Mouse (Mus musculus) embryonic fibroblast, embryonic 13.5 days (primary cell): ENCODE measurements around the gene Myo5a. TPM values are rescaled to one million over a fixed set of nuclear protein-coding genes. Genes with fewer than 3 reads are reported as not detected.
A peak's percentile ranks its signal among the peaks of the same experiment; 100 is the strongest.
"Not testable (repeated sequence)": the region's sequence is repeated elsewhere in the genome, so short reads cannot be mapped to it uniquely, and the experiment has no call there.

ENCODE experiments used
- H3K27ac ChIP-seq: 2 replicates; pipeline ENCODE4 v1.5.1; 2012; ENCODE audit warnings: low read length, control low read depth, inconsistent platforms; ENCODE audit not compliant: insufficient read depth
- H3K4me1 ChIP-seq: 2 replicates; pipeline ENCODE4 v1.6.1; 2011; ENCODE audit warnings: low read length; ENCODE audit not compliant: control insufficient read depth, insufficient read depth
- H3K4me3 ChIP-seq: 2 replicates; pipeline ENCODE4 v1.5.1; 2011; ENCODE audit warnings: mild to moderate bottlenecking, control low read depth, low read length; ENCODE audit not compliant: insufficient read depth
- CTCF ChIP-seq: IDR thresholded peaks from 2 replicates; pipeline ENCODE4 v1.5.1; 2011; ENCODE audit warnings: mild to moderate bottlenecking, control low read depth, low read length, moderate library complexity, borderline replicate concordance; ENCODE audit not compliant: insufficient read depth
- POLR2A ChIP-seq: IDR thresholded peaks from 2 replicates; pipeline ENCODE4 v1.6.1; 2011; ENCODE audit warnings: low read depth, mild to moderate bottlenecking, control low read depth, low read length, moderate library complexity
- polyA plus RNA-seq: library from polyadenylated mRNA; stranded (reverse); fragments of >200 nt; gene quantifications from 2 replicates; pipeline ENCODE4 v1.2.4, GENCODE M21; 2011; ENCODE audit warnings: low read depth; ENCODE audit not compliant: missing spikeins, insufficient read length

The Myo5a gene
- polyA plus RNA-seq, 1 experiment: 103 TPM

DNA sequence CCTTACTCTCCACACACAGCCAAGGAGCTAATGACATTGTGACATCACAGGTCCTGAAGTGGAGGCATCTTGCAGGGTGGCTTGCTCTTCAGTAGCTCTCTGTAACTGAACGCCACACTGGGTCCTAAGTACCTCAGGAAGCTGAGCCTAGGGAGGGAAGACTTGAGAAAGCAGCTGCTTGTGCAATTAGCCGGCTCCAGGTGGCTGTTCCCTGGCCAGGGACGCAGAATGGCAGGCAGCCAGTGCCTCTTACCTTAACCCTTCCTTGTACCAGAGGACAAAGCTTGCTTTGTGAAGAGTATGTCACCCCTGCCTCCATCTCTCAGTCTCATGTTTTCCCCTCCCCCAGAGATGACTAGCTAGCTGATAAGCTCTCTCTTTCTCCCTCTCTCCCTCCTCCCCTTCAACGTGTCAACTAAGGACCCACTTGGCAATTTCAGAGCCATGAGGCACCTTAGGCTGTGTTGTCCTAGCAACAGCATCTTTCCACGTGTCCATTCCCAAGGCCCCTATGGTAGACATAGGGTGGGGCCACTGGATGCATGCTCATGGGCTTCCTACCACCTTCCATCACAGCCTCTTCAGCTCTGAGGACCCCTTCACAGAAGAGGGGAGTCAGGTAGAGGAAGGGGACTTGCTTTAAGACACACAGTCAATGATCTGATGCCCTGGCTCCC lies 173.1 kb downstream of the Myo5a start:
- Histone ChIP-seq H3K27ac (no peak overlapping the region), H3K4me1 (peaks cover 10% of the 10 kb centered on the region), H3K4me3 (no peak overlapping the region)
- TF ChIP-seq CTCF (no peak), POLR2A (no peak)

DNA sequence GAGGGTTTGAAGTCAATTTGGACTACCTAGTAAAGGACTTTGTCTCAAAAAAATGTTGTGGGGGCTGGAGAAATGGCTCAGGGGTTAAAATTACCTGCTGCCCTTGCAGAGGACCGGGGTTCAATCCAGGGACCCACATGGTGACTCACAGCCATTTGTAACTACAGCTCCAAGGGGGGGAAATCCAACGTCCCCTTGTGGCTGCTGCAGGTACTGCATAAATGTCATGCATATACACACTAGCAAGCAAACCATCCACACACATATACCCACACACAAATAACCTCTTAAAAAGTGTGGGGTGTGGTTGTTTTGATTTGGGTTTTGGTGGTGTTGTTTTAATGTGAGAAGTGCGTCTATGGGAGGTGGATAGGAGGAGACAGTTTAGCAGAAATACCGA lies 173.7 kb downstream of the Myo5a start:
- Histone ChIP-seq H3K4me3 (no peak overlapping the region), H3K4me1 (peaks cover 10% of the 10 kb centered on the region), H3K27ac (no peak overlapping the region)
- TF ChIP-seq POLR2A (no peak), CTCF (no peak)

- Histone ChIP-seq H3K27ac (no peak overlapping the region), H3K4me1 (peaks cover 10% of the 10 kb centered on the region), H3K4me3 (no peak overlapping the region)
- TF ChIP-seq CTCF: no peak
- no peak for TF ChIP-seq POLR2A
Observed at GRCm38 (mm10) chr9:75246080-75246930, 175.5 kb downstream of the Myo5a start.

DNA sequence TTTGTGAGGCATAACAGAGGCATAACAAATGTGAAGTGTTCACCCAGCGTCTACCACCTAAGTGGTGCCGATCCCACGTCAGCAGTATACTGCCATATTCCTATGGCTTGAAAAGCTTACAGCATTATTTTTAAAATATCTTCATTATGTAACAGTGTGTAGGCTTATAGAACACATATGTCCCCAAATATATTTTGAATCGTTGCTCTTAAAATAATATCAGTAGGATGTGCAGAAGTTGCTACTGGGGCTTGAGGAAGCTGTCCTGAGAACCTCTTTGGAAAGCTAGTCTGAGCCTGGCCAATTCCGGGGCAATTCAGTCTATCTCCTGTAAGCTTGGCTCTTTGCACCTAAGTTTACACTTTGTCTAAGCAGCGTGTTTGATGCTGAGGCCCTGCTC lies 177.1 kb downstream of the Myo5a start:
- Histone ChIP-seq H3K4me3 (no peak overlapping the region), H3K4me1 (peaks cover 10% of the 10 kb centered on the region), H3K27ac (no peak overlapping the region)
- TF ChIP-seq POLR2A: no peak
- TF ChIP-seq CTCF: no peak

- Histone ChIP-seq H3K4me1 (peaks cover 10% of the 10 kb centered on the region), H3K27ac (no peak overlapping the region), H3K4me3 (no peak overlapping the region)
- TF ChIP-seq CTCF (no peak), POLR2A (no peak)
Observed at GRCm38 (mm10) chr9:75248359-75248758, 177.5 kb downstream of the Myo5a start.

GRCm38 (mm10) chr9:75248874-75249273 lies 178.1 kb downstream of the Myo5a start:
- Histone ChIP-seq H3K4me1 (peaks cover 10% of the 10 kb centered on the region), H3K27ac (no peak overlapping the region), H3K4me3 (no peak overlapping the region)
- no peak for TF ChIP-seq POLR2A
- TF ChIP-seq CTCF: no peak

- not testable (repeated sequence) for H3K27ac ChIP-seq, H3K4me1 ChIP-seq, H3K4me3 ChIP-seq
Observed at GRCm38 (mm10) chr9:75253158-75253557, 182.3 kb downstream of the Myo5a start.

DNA sequence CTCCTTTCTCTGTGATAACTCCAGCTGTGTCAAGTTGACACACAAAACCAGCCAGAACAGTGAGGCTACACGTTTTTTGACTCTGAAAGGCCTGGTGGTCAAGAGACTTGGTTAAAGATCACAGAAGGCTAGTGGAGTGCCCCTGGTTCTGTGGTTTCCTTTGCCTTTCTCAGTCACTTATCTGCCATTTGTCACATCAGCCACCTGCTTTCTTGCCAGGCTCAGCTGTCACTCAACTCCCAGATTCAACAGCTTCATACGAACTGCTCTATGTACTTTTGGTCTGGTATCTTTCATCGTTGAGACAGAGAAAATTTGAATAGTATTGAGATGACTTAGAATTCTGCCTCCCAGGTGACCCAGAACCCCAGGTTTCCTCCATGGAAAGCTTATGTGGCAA lies 183.0 kb downstream of the Myo5a start:
- H3K27ac ChIP-seq: peak overlapping the region; percentile 53
- H3K4me3 ChIP-seq: no peak overlapping the region
- TF ChIP-seq POLR2A: no peak
- no peak for TF ChIP-seq CTCF
- 0 out of 2 replicates have a peak, but pooled peaks cover 4% of the 10 kb centered on the region for H3K4me1 ChIP-seq

DNA sequence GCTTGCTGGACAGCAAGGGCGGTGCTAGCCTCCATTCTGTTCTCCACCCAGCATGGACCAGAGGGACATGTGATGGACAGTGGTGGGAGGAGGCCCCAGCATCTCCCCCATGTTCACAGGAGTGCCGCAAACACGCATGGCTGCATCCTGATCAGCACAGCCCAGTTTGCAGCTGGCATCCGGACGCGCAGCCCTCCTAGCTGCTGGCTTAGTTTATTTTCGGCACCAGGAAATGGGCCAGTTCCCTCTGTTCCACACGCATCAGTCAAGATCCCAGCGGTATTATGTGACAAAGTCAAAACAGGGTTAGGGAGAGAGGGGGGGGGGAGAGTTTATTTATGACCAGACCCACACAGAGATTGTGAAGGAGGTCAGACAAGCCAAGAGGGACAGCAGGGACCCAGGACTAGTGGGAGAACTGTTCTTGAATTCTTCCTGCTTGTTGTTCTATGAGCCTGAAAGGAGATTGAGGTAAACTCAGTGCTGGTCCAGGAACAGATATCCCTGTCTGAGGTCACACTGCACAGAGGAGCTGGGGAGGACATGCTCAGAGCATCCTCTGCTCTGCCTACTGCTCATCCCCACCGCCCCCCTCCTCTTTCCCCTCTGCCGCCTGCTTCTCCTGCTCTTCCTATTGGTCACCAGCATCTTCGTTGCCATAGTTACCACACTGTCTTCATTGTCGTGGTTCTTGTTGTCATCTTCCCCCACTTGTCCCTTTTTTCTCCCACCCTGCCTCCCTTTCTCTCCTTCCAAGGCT lies 183.6 kb downstream of the Myo5a start:
- Histone ChIP-seq H3K4me1 (0 out of 2 replicates have a peak, but pooled peaks cover 4% of the 10 kb centered on the region), H3K4me3 (no peak overlapping the region), H3K27ac (0 out of 2 replicates have a peak overlapping the region, but pooled peaks have one; percentile 53)
- TF ChIP-seq CTCF: no peak
- TF ChIP-seq POLR2A: no peak
